Mouse (Mus musculus) stomach, postnatal 0 days (tissue): ENCODE data around the gene Cacna1h.
A peak's percentile ranks its signal among the peaks of the same experiment; 100 is the strongest.

ENCODE experiments used
- CTCF ChIP-seq: IDR thresholded peaks from 2 replicates; pipeline ENCODE4 v1.5.1; 2016; ENCODE audit warnings: antibody characterized with exemption, low read depth, mild to moderate bottlenecking, moderate library complexity
- EP300 ChIP-seq: optimal IDR thresholded peaks from 2 replicates; pipeline ENCODE3; 2016; ENCODE audit warnings: antibody characterized with exemption

DNA sequence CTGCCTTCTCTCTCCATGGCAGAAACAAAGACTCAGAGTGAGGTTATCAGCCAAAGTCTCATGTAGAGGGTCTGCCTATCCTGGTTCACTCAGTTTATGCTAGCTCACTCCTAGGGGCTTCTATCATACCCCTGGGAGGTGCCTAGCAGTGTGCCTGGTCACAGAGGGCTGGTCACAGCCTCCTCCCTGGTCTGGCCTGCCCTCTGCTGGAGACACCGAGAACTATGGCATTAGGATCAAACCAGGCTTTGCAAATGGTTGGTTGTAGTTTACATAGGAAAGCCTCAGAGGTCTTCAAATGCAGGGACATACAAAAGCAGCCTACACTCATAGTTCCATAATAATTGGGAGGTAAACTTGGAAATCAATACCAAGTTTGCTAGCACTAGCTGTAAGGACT, 69.9 kb downstream of the Cacna1h start:
- TF ChIP-seq CTCF (peak; percentile 86), EP300 (no peak)
